Mouse (Mus musculus): Measurements from ENCODE around the gene Phf23.

- no peak for TF ChIP-seq CTCF (IDR thresholded peaks at IDR 0.05; ENCODE audit: control insufficient read depth, insufficient read depth, insufficient replicate concordance, low read depth, low read length)
- TF ChIP-seq POLR2A (IDR thresholded peaks at IDR 0.05; ENCODE audit: control insufficient read depth, low read depth, low read length), result no peak
Measured at GRCm38 (mm10) chr11:70039631-70040030, 44.1 kb downstream of the Phf23 start.

Data from testis, adult 2 months (tissue).